Mouse (Mus musculus) midbrain, embryonic 14.5 days (tissue): ENCODE measurements at regions not wholly inside any gene's neighbourhood (a gene's known extent, or its start where the extent isn't known, plus 50 kb on each side); places are given as distances from the start of the nearest gene placed in this dataset.
A peak's percentile ranks its signal among the peaks of the same experiment; 100 is the strongest.

Experiments used
- ATAC-seq: fragments of 200-750 bp; cut with Nextera tagmentation; 2 replicates; pipeline ENCODE4 v1.8.0; 2017; ENCODE audit warnings: moderate number of reproducible peaks, moderate library complexity; ENCODE audit not compliant: low FRiP score, low TSS enrichment
- DNase-seq: peaks from one replicate; pipeline ENCODE4 v3.0.0-alpha.2; 2015
- H3K27ac ChIP-seq: fragments of 300-500 bp; sonication (generic); replicated peaks from 2 replicates; pipeline ENCODE4 v1.5.1; 2014; ENCODE audit warnings: mild to moderate bottlenecking, low read depth, low read length, moderate library complexity
- H3K27me3 ChIP-seq: fragments of 300-500 bp; sonication (generic); 2 replicates; pipeline ENCODE4 v1.6.1; 2014; ENCODE audit warnings: low read length, control low read depth, mixed read lengths; ENCODE audit not compliant: control insufficient read depth, insufficient read depth
- H3K36me3 ChIP-seq: fragments of 300-500 bp; sonication (generic); 2 replicates; pipeline ENCODE4 v1.6.1; 2014; ENCODE audit warnings: low read length, control low read depth; ENCODE audit not compliant: control insufficient read depth, insufficient read depth
- H3K4me1 ChIP-seq: fragments of 300-500 bp; sonication (generic); 2 replicates; pipeline ENCODE4 v1.6.1; 2014; ENCODE audit warnings: mild to moderate bottlenecking, antibody characterized with exemption, low read length, control low read depth; ENCODE audit not compliant: control insufficient read depth, insufficient read depth
- H3K4me2 ChIP-seq: fragments of 300-500 bp; sonication (generic); 2 replicates; pipeline ENCODE4 v1.6.1; 2014; ENCODE audit warnings: mild to moderate bottlenecking, low read length, moderate library complexity
- H3K4me3 ChIP-seq: fragments of 300-500 bp; sonication (generic); replicated peaks from 2 replicates; pipeline ENCODE4 v1.5.1; 2014; ENCODE audit warnings: low read depth, low read length
- H3K9ac ChIP-seq: fragments of 300-500 bp; sonication (generic); replicated peaks from 2 replicates; pipeline ENCODE4 v1.6.1; 2014; ENCODE audit warnings: mild to moderate bottlenecking, low read length, moderate library complexity
- H3K9me3 ChIP-seq: fragments of 300-500 bp; sonication (generic); 2 replicates; pipeline ENCODE4 v1.6.1; 2016; ENCODE audit warnings: low read length, control low read depth, mixed read lengths; ENCODE audit not compliant: control insufficient read depth
- WGBS: fragments of 180-500 bp; shearing (Covaris S2); extraction: QIAGEN DNeasy Blood & Tissue Kit; methylation state at CpG from one replicate; pipeline ENCODE4 v1.1.7; 2014; 5-methylcytosine and 5-hydroxymethylcytosine counted together

- no peak overlapping the region for H3K4me3 ChIP-seq
- H3K9me3 ChIP-seq: no peaks in the 10 kb centered on the region
- no peaks in the 10 kb centered on the region for H3K27me3 ChIP-seq
- ATAC-seq (no peak), DNase-seq (no peak)
- no peak overlapping the region for H3K27ac ChIP-seq
- H3K4me1 ChIP-seq: no peaks in the 10 kb centered on the region
- no peak overlapping the region for H3K4me2 ChIP-seq
- no peaks in the 10 kb centered on the region for H3K36me3 ChIP-seq
- no peak overlapping the region for H3K9ac ChIP-seq
- WGBS: 91% methylated on average over 2 of the region's 2 CpGs
Measured at GRCm38 (mm10) chr14:105583497-105583896, 313.1 kb downstream of the Spry2 start.

DNA sequence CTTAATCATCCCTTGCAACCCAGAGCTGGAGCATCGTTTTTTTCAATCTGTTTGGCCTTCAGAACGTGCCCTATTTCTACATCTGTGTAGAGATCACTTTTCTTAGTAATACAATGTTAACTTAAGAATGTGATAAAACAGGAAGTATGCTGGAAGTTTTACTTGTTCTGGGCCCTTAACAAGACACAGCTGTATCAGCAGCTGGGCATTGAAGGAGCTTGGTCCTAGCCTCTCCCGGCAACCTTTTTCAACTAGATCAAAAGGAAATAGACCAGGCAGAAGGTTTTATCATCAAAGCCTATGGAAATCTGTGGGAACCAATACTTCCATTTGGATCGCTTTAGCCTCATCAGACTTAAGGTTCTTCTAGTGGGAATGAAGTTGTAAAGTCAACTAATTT lies 317.9 kb downstream of the Ndfip2 start:
- WGBS: 50% methylated on average over 4 of the region's 4 CpGs

GRCm38 (mm10) chr14:105572036-105572891 lies 313.9 kb downstream of the Ndfip2 start:
- Histone ChIP-seq H3K27ac (no peak overlapping the region), H3K36me3 (no peaks in the 10 kb centered on the region), H3K4me2 (no peak overlapping the region; the same call in 1 of the 2 replicates), H3K4me1 (peaks cover 11% of the 10 kb centered on the region; the same call in 1 of the 2 replicates), H3K4me3 (no peak overlapping the region), H3K9ac (no peak overlapping the region), H3K27me3 (no peaks in the 10 kb centered on the region), H3K9me3 (no peaks in the 10 kb centered on the region)
- peak; percentile 60; the same call in 1 of the 2 replicates for ATAC-seq
- 37% methylated on average over 18 of the region's 18 CpGs for WGBS
- peak; percentile 49 for DNase-seq

More for the DNA sequence above, 317.9 kb downstream of the Ndfip2 start:
- no peak overlapping the region for H3K4me2 ChIP-seq
- H3K9me3 ChIP-seq: no peaks in the 10 kb centered on the region
- no peak overlapping the region for H3K9ac ChIP-seq
- H3K27me3 ChIP-seq: no peaks in the 10 kb centered on the region
- DNase-seq (no peak), ATAC-seq (no peak)
- peaks cover 11% of the 10 kb centered on the region; the same call in 1 of the 2 replicates for H3K4me1 ChIP-seq
- H3K27ac ChIP-seq: no peak overlapping the region
- no peaks in the 10 kb centered on the region for H3K36me3 ChIP-seq
- no peak overlapping the region for H3K4me3 ChIP-seq

- no peak overlapping the region for H3K9ac ChIP-seq
- no peak overlapping the region for H3K4me3 ChIP-seq
- H3K4me2 ChIP-seq: no peak overlapping the region
- H3K27me3 ChIP-seq: no peaks in the 10 kb centered on the region
- WGBS: 78% methylated on average over 6 of the region's 6 CpGs
- H3K4me1 ChIP-seq: peaks cover 11% of the 10 kb centered on the region; the same call in 1 of the 2 replicates
- H3K27ac ChIP-seq: no peak overlapping the region
- H3K9me3 ChIP-seq: no peaks in the 10 kb centered on the region
- ATAC-seq (no peak), DNase-seq (no peak)
- no peaks in the 10 kb centered on the region for H3K36me3 ChIP-seq
Measured at GRCm38 (mm10) chr14:105570156-105570555, 311.8 kb downstream of the Ndfip2 start.

GRCm38 (mm10) chr14:105565827-105566226 lies 307.5 kb downstream of the Ndfip2 start:
- no peak for ATAC-seq
- Histone ChIP-seq H3K27ac (no peak overlapping the region), H3K4me2 (no peak overlapping the region), H3K27me3 (no peaks in the 10 kb centered on the region), H3K4me3 (no peak overlapping the region), H3K9me3 (no peaks in the 10 kb centered on the region), H3K9ac (no peak overlapping the region), H3K4me1 (no peaks in the 10 kb centered on the region), H3K36me3 (no peaks in the 10 kb centered on the region)
- DNase-seq: no peak
- WGBS: 88% methylated on average over 16 of the region's 16 CpGs

- Histone ChIP-seq H3K27me3 (no peaks in the 10 kb centered on the region), H3K4me3 (no peak overlapping the region), H3K9me3 (no peaks in the 10 kb centered on the region), H3K27ac (no peak overlapping the region), H3K36me3 (no peaks in the 10 kb centered on the region), H3K4me1 (no peaks in the 10 kb centered on the region), H3K9ac (no peak overlapping the region), H3K4me2 (no peak overlapping the region)
- ATAC-seq (no peak), DNase-seq (no peak)
- WGBS: 91% methylated on average over 2 of the region's 2 CpGs
Measured at GRCm38 (mm10) chr14:105562843-105563242, 304.5 kb downstream of the Ndfip2 start.

GRCm38 (mm10) chr14:105556813-105557212 lies 298.4 kb downstream of the Ndfip2 start:
- no peak overlapping the region for H3K9ac ChIP-seq
- no peak for ATAC-seq
- no peak overlapping the region for H3K27ac ChIP-seq
- H3K4me2 ChIP-seq: no peak overlapping the region
- no peak for DNase-seq
- H3K9me3 ChIP-seq: no peaks in the 10 kb centered on the region
- H3K36me3 ChIP-seq: no peaks in the 10 kb centered on the region
- WGBS: 83% methylated on average over 3 of the region's 3 CpGs
- H3K27me3 ChIP-seq: no peaks in the 10 kb centered on the region
- no peak overlapping the region for H3K4me3 ChIP-seq
- no peaks in the 10 kb centered on the region for H3K4me1 ChIP-seq

GRCm38 (mm10) chr14:105544066-105544465 lies 285.7 kb downstream of the Ndfip2 start:
- Histone ChIP-seq H3K4me3 (no peak overlapping the region), H3K9me3 (no peaks in the 10 kb centered on the region)
- 73% methylated on average over 3 of the region's 3 CpGs for WGBS

More at GRCm38 (mm10) chr14:105544066-105544465, 285.7 kb downstream of the Ndfip2 start:
- Histone ChIP-seq H3K9ac (no peak overlapping the region), H3K27ac (no peak overlapping the region), H3K4me2 (no peak overlapping the region), H3K36me3 (no peaks in the 10 kb centered on the region), H3K27me3 (no peaks in the 10 kb centered on the region), H3K4me1 (peaks cover 10% of the 10 kb centered on the region)
- ATAC-seq (no peak), DNase-seq (no peak)
